Mouse (Mus musculus): ENCODE data around the gene Cluh.

DNA sequence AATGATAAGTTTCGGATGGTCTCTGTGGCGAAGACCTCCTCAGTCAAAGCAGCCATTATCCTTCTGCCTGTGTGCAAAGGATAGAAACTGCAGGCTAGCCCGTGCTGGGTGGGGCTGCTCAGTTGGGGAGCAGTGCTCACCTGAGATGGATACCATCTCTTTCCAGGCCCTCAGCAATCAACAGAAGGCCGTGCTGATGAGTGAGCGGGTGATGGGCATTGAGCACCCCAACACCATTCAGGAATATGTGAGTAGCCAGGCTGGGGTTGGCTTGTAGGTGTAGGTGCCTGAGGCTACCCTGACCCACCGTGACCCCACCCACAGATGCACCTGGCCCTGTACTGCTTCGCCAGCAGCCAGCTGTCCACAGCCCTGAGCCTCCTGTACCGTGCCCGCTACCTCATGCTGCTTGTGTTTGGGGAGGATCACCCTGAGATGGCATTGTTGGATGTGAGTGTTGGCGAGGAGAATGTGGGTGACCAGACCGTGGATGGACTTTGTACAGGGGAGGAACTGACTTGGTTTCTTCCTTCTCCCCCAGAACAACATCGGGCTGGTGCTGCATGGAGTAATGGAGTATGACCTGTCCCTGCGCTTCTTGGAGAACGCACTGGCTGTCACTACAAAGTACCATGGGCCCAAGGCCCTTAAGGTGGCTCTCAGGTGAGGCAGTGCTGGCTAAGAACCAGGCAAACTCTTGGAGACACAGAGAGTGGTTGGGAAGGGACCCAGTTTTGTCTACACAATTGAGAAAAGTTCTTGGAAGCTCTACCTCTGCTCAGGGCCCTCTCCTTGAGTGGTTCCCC, 17.7 kb downstream of the Cluh start:
- no peak for TF ChIP-seq CTCF (IDR thresholded peaks at IDR 0.05; ENCODE audit: low read depth)
- TF ChIP-seq EP300 (IDR thresholded peaks at IDR 0.05; ENCODE audit: low read depth) = no peak

Measured in liver, embryonic 14.5 days (tissue).